Mouse (Mus musculus) gastrocnemius, adult 18-20 months (tissue): ENCODE measurements at regions not wholly inside any gene's neighbourhood (a gene's known extent, or its start where the extent isn't known, plus 50 kb on each side); places are given as distances from the start of the nearest gene placed in this dataset.

ENCODE experiments used
- DNase-seq: peaks from one replicate; pipeline ENCODE4 v3.0.0; 2021; ENCODE audit warnings: low spot score

DNA sequence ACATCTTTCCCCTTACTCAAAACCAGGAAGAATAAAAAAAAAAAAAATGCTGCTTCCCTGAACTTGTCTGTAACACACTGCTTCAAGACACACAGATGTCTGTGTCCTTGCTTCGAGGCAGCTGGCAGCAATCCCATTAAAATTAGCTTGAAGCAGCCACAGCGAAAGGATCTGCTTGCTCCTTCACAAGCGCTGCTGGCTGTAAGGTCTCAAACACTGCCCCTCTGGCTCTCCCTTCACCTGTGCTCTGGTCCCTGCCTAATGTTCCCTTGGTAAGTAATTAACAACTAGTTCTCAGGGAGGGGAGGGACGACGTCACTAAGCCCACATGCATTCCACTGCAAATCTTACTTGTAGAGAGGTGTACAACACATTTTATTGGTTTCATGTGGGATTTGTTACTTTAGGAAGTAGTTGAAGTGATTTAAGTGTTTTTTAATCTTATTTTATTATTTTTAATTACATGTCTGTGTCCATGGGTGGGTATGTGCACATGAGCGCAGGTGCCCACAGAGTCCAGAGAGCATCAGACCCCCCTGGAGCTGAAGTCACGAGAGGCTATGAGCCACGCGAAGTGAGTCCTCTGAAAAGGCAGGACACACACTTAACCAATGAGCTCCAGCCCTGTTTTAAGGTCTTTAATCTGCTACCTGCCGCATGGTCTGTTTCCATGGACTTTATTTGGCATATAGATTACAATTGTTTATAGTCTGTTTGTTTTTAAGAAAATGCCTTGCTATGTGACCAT lies 61.1 kb upstream of the Cers6 start:
- DNase-seq, result no peak

DNA sequence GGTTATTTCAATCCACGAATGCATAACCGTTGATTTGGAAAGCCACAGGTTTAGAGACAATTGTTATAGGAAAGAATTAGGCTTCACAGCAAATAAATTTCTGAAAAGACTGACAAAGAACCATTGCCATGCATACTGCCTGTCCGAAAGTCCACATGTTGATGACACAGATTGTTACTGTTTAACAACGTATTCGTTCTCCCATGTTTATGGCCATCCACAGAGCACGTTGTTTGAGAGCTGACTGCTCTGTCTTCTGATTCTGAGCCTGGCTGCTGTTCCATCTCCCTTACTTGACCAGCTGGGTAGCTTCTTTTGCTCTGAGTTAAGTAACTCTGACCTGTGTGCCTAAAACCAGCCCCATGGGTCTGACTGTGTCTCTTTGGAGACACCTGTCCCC lies 57.1 kb upstream of the Cers6 start:
- no peak for DNase-seq

- peak; percentile 43 for DNase-seq
Measured at GRCm38 (mm10) chr2:68805866-68806265, 55.4 kb upstream of the Cers6 start.

GRCm38 (mm10) chr2:68806311-68806895 lies 54.8 kb upstream of the Cers6 start:
- no peak for DNase-seq
